8 mouse cellular contexts compared by ENCODE assay signal in the genomic region with DNA sequence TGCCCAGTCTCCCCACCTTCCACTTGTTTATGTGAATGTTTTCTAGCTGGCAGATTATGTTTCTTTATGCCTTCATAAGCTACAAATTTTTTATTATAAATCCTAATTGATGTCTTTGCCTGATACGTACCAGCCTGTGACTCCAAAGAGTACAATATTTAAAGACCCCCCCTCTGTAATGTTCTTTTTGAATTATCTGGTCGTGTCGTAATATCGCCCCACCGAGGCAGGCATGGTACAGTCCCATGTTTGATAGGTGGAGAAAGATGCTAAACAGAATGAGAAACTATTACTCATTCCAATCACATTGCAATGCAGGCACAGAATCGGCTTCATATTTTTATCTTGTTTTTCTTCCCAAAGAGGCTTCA. TPM values are rescaled to one million over a fixed set of nuclear protein-coding genes. Genes with fewer than 3 reads are reported as not detected.
A peak's percentile ranks its signal among the peaks of the same experiment; 100 is the strongest.
DNase-seq lines count a peak whose midpoint lies in the region; ATAC-seq and TF ChIP-seq lines count a peak whose summit lies in the region.

No protein-coding gene starts in this region.

- no peak for TF ChIP-seq POLR2A in lung, adult 2 months (IDR thresholded peaks at IDR 0.05; ENCODE audit: borderline replicate concordance, extremely low read depth, low read depth, low read length)

- WGBS in lung, adult 2 months, result 1% methylated on average over 6 of the region's 6 CpGs
- WGBS in embryonic facial prominence, embryonic 14.5 days, result under 1% methylated on average over 6 of the region's 6 CpGs
- WGBS in intestine, postnatal 0 days, result 3% methylated on average over 6 of the region's 6 CpGs
- 0% methylated on average over 6 of the region's 6 CpGs for WGBS in macrophage (ENCODE audit: missing documents)

- H3K4me1 ChIP-seq in lung, adult 2 months (ENCODE audit: control insufficient read depth, insufficient read depth, low read length), result no peaks in the 10 kb centered on the region; the same call in 1 of the 2 replicates
- H3K4me1 ChIP-seq in embryonic facial prominence, embryonic 14.5 days (ENCODE audit: control insufficient read depth, insufficient read depth, low read length), result peaks cover 5% of the 10 kb centered on the region
- H3K4me1 ChIP-seq in intestine, postnatal 0 days (replicated peaks; ENCODE audit: control insufficient read depth, insufficient read depth, low read length), result no peaks in the 10 kb centered on the region; the same call in 1 of the 2 replicates

- no peak for TF ChIP-seq CTCF in lung, adult 2 months (IDR thresholded peaks at IDR 0.05; ENCODE audit: insufficient read depth, low read length)
- TF ChIP-seq CTCF in intestine, postnatal 0 days (IDR thresholded peaks at IDR 0.05; ENCODE audit: low read depth), result peak; percentile 42

- peak; percentile 67 for ATAC-seq in embryonic facial prominence, embryonic 14.5 days (ENCODE audit: low read depth)
- ATAC-seq in intestine, postnatal 0 days, result peak; percentile 36; the same call in 1 of the 2 replicates

- H3K4me2 ChIP-seq in embryonic facial prominence, embryonic 14.5 days (ENCODE audit: low read depth, low read length), result peak overlapping the region; percentile 76
- peak overlapping the region; percentile 82 for H3K4me2 ChIP-seq in intestine, postnatal 0 days (replicated peaks; ENCODE audit: low read depth)

- H3K27me3 ChIP-seq in embryonic facial prominence, embryonic 14.5 days (replicated peaks; ENCODE audit: control insufficient read depth, insufficient read depth, low read length), result no peaks in the 10 kb centered on the region
- H3K27me3 ChIP-seq in intestine, postnatal 0 days (replicated peaks; ENCODE audit: control insufficient read depth, insufficient read depth, low read length), result no peaks in the 10 kb centered on the region

- peak overlapping the region; percentile 56 for H3K4me3 ChIP-seq in lung, adult 2 months (replicated peaks; ENCODE audit: extremely low read depth, low read depth, low read length)
- H3K4me3 ChIP-seq in embryonic facial prominence, embryonic 14.5 days (ENCODE audit: low read depth, low read length), result peak overlapping the region; percentile 87
- peak overlapping the region; percentile 96 for H3K4me3 ChIP-seq in intestine, postnatal 0 days (ENCODE audit: low read depth, low read length)
- H3K4me3 ChIP-seq in macrophage (ENCODE audit: inconsistent target), result peak overlapping the region; percentile 30

- H3K27ac ChIP-seq in embryonic facial prominence, embryonic 14.5 days (replicated peaks; ENCODE audit: low read depth, low read length), result peak overlapping the region; percentile 98
- H3K27ac ChIP-seq in intestine, postnatal 0 days (ENCODE audit: low read depth, low read length), result peak overlapping the region; percentile 96
- peak overlapping the region; percentile 68 for H3K27ac ChIP-seq in macrophage

- H3K79me2 ChIP-seq in macrophage (ENCODE audit: inconsistent target), result peaks cover 42% of the 10 kb centered on the region

- H3K36me3 ChIP-seq in embryonic facial prominence, embryonic 14.5 days (ENCODE audit: control insufficient read depth, insufficient read depth, low read length), result no peaks in the 10 kb centered on the region
- no peaks in the 10 kb centered on the region for H3K36me3 ChIP-seq in intestine, postnatal 0 days (ENCODE audit: control insufficient read depth, insufficient read depth)
- H3K36me3 ChIP-seq in macrophage (ENCODE audit: inconsistent target), result no peaks in the 10 kb centered on the region

- peak overlapping the region; percentile 88 for H3K9ac ChIP-seq in embryonic facial prominence, embryonic 14.5 days (ENCODE audit: low read depth, low read length)
- H3K9ac ChIP-seq in intestine, postnatal 0 days (ENCODE audit: low read depth, low read length), result peak overlapping the region; percentile 93

- DNase-seq in lung, adult 2 months, result no peak
- DNase-seq in lung, postnatal 10 days, result no peak
- peak; percentile 72 for DNase-seq in Muller cell, postnatal 12 days (ENCODE audit: inconsistent ontology term)
- peak; percentile 78 for DNase-seq in embryonic facial prominence, embryonic 14.5 days (ENCODE audit: low spot score)
- DNase-seq in testis, postnatal 10 days (ENCODE audit: low spot score), result peak; percentile 49
- no peak for DNase-seq in c-Kit-positive CD71-positive TER-119-positive erythroid progenitor cells, embryonic 14.5 days (ENCODE audit: low spot score)

- H3K9me3 ChIP-seq in embryonic facial prominence, embryonic 14.5 days (ENCODE audit: control insufficient read depth, low read length), result no peaks in the 10 kb centered on the region
- H3K9me3 ChIP-seq in intestine, postnatal 0 days (ENCODE audit: control insufficient read depth), result no peaks in the 10 kb centered on the region

RNA-seq across cellular contexts. Expression of a gene that starts 0.4 kb away (rescaled TPM):
- polyA plus RNA-seq in lung, adult 2 months (2012; rRNA removed), result 106 and 107 TPM in 2 replicates
- polyA plus RNA-seq in embryonic facial prominence, embryonic 14.5 days (2014; fragmentation: Nextera tagmentation; extraction: Ambion mirVana), result 132 and 136 TPM in 2 replicates
- polyA plus RNA-seq in intestine, postnatal 0 days (2015; fragmentation: Nextera tagmentation; extraction: Ambion mirVana), result 133 and 134 TPM in 2 replicates
- total RNA-seq in macrophage (2018; cell fraction: chromatin; rRNA removed), result 10 to 100 TPM; 26.5 to 72.4 (median 53.8) TPM
- total RNA-seq in macrophage (2018; cell fraction: cytosol; rRNA removed), result 100 to 1,000 TPM; 215 to 283 (median 257) TPM
- total RNA-seq in macrophage (2018; cell fraction: nucleus; rRNA removed), result 100 to 1,000 TPM in 24 of 26 experiments, 10 to 100 TPM in 2; 62.5 to 346 (median 179) TPM
- polyA plus RNA-seq in macrophage (2018), result 188 to 302 TPM (median 240 TPM) in 3 replicates

RNA-seq across cellular contexts. Expression of a gene that starts 10.3 kb away (rescaled TPM):
- 15.4 and 24.5 TPM in 2 replicates for polyA plus RNA-seq in lung, adult 2 months (2012; rRNA removed)
- polyA plus RNA-seq in embryonic facial prominence, embryonic 14.5 days (2014; fragmentation: Nextera tagmentation; extraction: Ambion mirVana), result 19.3 and 19.4 TPM in 2 replicates
- 7.3 and 8.9 TPM in 2 replicates for polyA plus RNA-seq in intestine, postnatal 0 days (2015; fragmentation: Nextera tagmentation; extraction: Ambion mirVana)
- total RNA-seq in macrophage (2018; cell fraction: chromatin; rRNA removed), result 100 to 1,000 TPM in 9 of 26 experiments, 10 to 100 TPM in 17; 41.6 to 151 (median 93.0) TPM
- total RNA-seq in macrophage (2018; cell fraction: cytosol; rRNA removed), result 10 to 100 TPM; 56.6 to 87.1 (median 71.8) TPM
- 100 to 1,000 TPM in 14 of 26 experiments, 10 to 100 TPM in 12; 60.7 to 144 (median 102) TPM for total RNA-seq in macrophage (2018; cell fraction: nucleus; rRNA removed)
- polyA plus RNA-seq in macrophage (2018), result 30.6 to 48.9 TPM (median 46.4 TPM) in 3 replicates

Comparison
In these comparisons a context has a peak if more than half of its experiments do, and no peak if none do; other contexts are left out.
1. DNase-seq: peak in Muller cell, postnatal 12 days (single experiment), embryonic facial prominence, embryonic 14.5 days (single experiment) and testis, postnatal 10 days (single experiment); none in lung, adult 2 months (single experiment), lung, postnatal 10 days (single experiment) and c-Kit-positive CD71-positive TER-119-positive erythroid progenitor cells, embryonic 14.5 days (single experiment).
2. H3K4me3 ChIP-seq: peak in every context shown above with its lines; median percentile 96 in intestine, postnatal 0 days; 87 in embryonic facial prominence, embryonic 14.5 days; 56 in lung, adult 2 months; 30 in macrophage.
3. Peak in every context shown above with its lines, with median percentiles within 50 percentile points of each other: H3K27ac ChIP-seq.